Mouse (Mus musculus) liver, embryonic 14.5 days (tissue): ENCODE measurements around the gene Srcin1. TPM values are rescaled to one million over a fixed set of nuclear protein-coding genes. Genes with fewer than 3 reads are reported as not detected.

Experiments used
- ATAC-seq: fragments of 200-750 bp; cut with Nextera tagmentation; 2 replicates; pipeline ENCODE4 v1.8.0; 2017; ENCODE audit warnings: moderate number of reproducible peaks, mild to moderate bottlenecking, moderate library complexity; ENCODE audit not compliant: insufficient read depth
- DNase-seq, 3 experiments: peaks; one replicate each; pipeline ENCODE4 v3.0.0-alpha.2; 2012 to 2013; ENCODE audit warnings: low read depth in 3 of 3, low spot score in 3 of 3
- H3K27ac ChIP-seq: fragments of 300-500 bp; sonication (generic); 2 replicates; pipeline ENCODE4 v1.5.1; 2014; ENCODE audit warnings: moderate library complexity, mild to moderate bottlenecking, control low read depth, inconsistent platforms
- H3K27me3 ChIP-seq: fragments of 300-500 bp; sonication (generic); 2 replicates; pipeline ENCODE4 v1.6.1; 2014; ENCODE audit warnings: mild to moderate bottlenecking, low read length, moderate library complexity; ENCODE audit not compliant: control insufficient read depth, insufficient read depth
- H3K36me3 ChIP-seq: fragments of 300-500 bp; sonication (generic); replicated peaks from 2 replicates; pipeline ENCODE4 v1.6.1; 2014; ENCODE audit warnings: low read depth; ENCODE audit not compliant: control insufficient read depth, insufficient read depth
- H3K4me1 ChIP-seq, 2 experiments: fragments of 200-500 bp in 1 of 2; fragments of 300-500 bp in 1 of 2; sonication (generic) in 1 of 2; replicated peaks; 2 replicates each; pipeline ENCODE4 v1.6.1; 2012 to 2014; ENCODE audit warnings: antibody characterized with exemption in 1 of 2, inconsistent platforms in 1 of 2, low read length in 1 of 2; ENCODE audit not compliant: control insufficient read depth in 2 of 2, insufficient read depth in 2 of 2
- H3K4me2 ChIP-seq: fragments of 300-500 bp; sonication (generic); 2 replicates; pipeline ENCODE4 v1.6.1; 2014; ENCODE audit warnings: low read depth, mild to moderate bottlenecking, control low read depth, moderate library complexity
- H3K4me3 ChIP-seq, 2 experiments: fragments of 200-500 bp in 1 of 2; fragments of 300-500 bp in 1 of 2; sonication (generic) in 1 of 2; 2 replicates each; pipeline ENCODE4 v1.5.1; 2012 to 2014; ENCODE audit warnings: low read depth in 2 of 2, low read length in 2 of 2, mild to moderate bottlenecking in 2 of 2, control low read depth in 1 of 2, inconsistent platforms in 1 of 2, moderate library complexity in 1 of 2; ENCODE audit not compliant: insufficient read depth in 1 of 2
- H3K9ac ChIP-seq: fragments of 300-500 bp; sonication (generic); replicated peaks from 2 replicates; pipeline ENCODE4 v1.6.1; 2014; ENCODE audit warnings: mild to moderate bottlenecking, control low read depth, moderate library complexity
- H3K9me3 ChIP-seq: fragments of 300-500 bp; sonication (generic); 2 replicates; pipeline ENCODE4 v1.6.1; 2016; ENCODE audit warnings: low read length, mixed read lengths; ENCODE audit not compliant: control insufficient read depth
- CTCF ChIP-seq: IDR thresholded peaks from 2 replicates; pipeline ENCODE4 v1.5.1; 2016; ENCODE audit warnings: antibody characterized with exemption, low read depth, control low read depth
- EP300 ChIP-seq: IDR thresholded peaks from 2 replicates; pipeline ENCODE4 v1.6.1; 2016; ENCODE audit warnings: antibody characterized with exemption, low read depth
- WGBS: fragments of 180-500 bp; shearing (Covaris S2); extraction: QIAGEN DNeasy Blood & Tissue Kit; methylation state at CpG from one replicate; pipeline ENCODE4 v1.1.7; 2014; ENCODE audit not compliant: insufficient replicate concordance; 5-methylcytosine and 5-hydroxymethylcytosine counted together
- polyA plus RNA-seq, 2 experiments: library from polyadenylated mRNA; depleted of rRNA in 1 of 2; stranded (reverse) in 1 of 2; unstranded in 1 of 2; fragments of >200 nt; fragmentation: Nextera tagmentation in 1 of 2; extraction: Ambion mirVana in 1 of 2; gene quantifications; 2 replicates each; pipeline versions ENCODE4 v1.2.1 to v1.2.3; 2012 to 2014

Gene Srcin1
- polyA plus RNA-seq (2012; rRNA removed) (0.04 and 0.06 TPM in 2 replicates), polyA plus RNA-seq (2014; fragmentation: Nextera tagmentation; extraction: Ambion mirVana) (not detected in 2 replicates)

DNA sequence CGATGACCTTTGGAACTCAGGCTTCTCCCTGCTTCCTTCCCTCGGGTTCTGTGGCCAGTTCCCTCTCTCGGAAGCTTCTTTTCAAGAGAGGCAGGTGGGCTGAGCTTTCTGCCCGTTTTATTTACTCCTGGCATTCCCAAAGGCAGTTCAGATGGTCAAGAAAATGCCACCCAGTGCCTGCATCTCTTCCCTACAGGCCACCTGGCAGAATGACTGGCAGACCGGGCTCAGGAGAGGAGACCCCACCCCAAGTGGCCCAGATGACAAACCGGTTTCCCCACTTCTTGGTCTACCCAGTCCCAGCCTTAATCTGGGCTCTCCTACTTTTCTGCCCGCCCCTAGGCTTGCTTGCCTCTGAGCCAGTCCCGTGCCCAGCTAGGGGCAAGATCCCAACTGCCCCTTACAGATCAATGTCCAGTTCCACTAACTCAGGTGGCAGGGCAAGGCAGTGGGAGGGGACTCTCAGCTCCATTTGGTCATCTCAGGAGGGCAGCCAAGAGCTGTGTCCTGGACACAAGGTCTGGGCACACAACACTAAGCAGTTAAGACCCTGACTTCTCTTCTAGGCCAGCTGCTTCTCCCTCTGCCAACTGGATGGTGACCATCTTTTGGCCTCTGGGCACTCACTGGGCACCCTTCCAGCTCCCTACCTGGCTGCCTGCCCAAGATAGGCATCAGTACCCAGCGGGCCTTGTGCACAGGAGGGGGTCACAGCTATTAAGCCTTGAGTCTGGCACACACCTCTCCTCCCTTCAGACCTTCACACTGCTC, at the start of gene Srcin1:
Gene Srcin1, minus strand, starts transcription at position 51 of the 771 bp plus-strand sequence.
- ATAC-seq: no peak
- Histone ChIP-seq H3K9ac (no peak within 1 kb of the TSS), H3K27ac (no peak within 1 kb of the TSS), H3K9me3 (no peaks in the 10 kb centered on the region), H3K27me3 (peaks cover 48% of the 10 kb centered on the region), H3K4me3 (peak within 1 kb of the TSS; percentile 26 to 54; a peak in 3 of 4 replicates), H3K4me1 (no peaks in the 10 kb centered on the region), H3K4me2 (peak within 1 kb of the TSS; percentile 65), H3K36me3 (no peaks in the 10 kb centered on the region)
- 25% methylated on average over 9 of the region's 9 CpGs for WGBS
- TF ChIP-seq CTCF (no peak), EP300 (no peak)
- DNase-seq: no peak

GRCm38 (mm10) chr11:97625551-97625950, 49.6 kb upstream of the Srcin1 start:
- H3K4me2 ChIP-seq: no peak overlapping the region
- H3K9ac ChIP-seq: no peak overlapping the region
- 19% methylated on average over 5 of the region's 5 CpGs for WGBS
- peaks cover 73% of the 10 kb centered on the region for H3K27me3 ChIP-seq
- H3K36me3 ChIP-seq: no peaks in the 10 kb centered on the region
- ATAC-seq (no peak), DNase-seq (no peak)
- no peak overlapping the region for H3K4me3 ChIP-seq
- no peaks in the 10 kb centered on the region for H3K9me3 ChIP-seq
- H3K4me1 ChIP-seq: no peaks in the 10 kb centered on the region
- H3K27ac ChIP-seq: no peak overlapping the region
- TF ChIP-seq EP300 (no peak), CTCF (no peak)

GRCm38 (mm10) chr11:97623166-97623565, 47.2 kb upstream of the Srcin1 start:
- Histone ChIP-seq H3K4me3 (no peak overlapping the region), H3K27me3 (peaks cover 50% of the 10 kb centered on the region), H3K9me3 (no peaks in the 10 kb centered on the region), H3K27ac (no peak overlapping the region), H3K36me3 (no peaks in the 10 kb centered on the region), H3K4me2 (no peak overlapping the region), H3K4me1 (peaks cover 0 to 2% of the 10 kb centered on the region in 2 experiments; a peak in 2 of 4 replicates), H3K9ac (no peak overlapping the region)
- DNase-seq (no peak), ATAC-seq (no peak)
- 34% methylated on average over 9 of the region's 9 CpGs for WGBS
- TF ChIP-seq CTCF (no peak), EP300 (no peak)

DNA sequence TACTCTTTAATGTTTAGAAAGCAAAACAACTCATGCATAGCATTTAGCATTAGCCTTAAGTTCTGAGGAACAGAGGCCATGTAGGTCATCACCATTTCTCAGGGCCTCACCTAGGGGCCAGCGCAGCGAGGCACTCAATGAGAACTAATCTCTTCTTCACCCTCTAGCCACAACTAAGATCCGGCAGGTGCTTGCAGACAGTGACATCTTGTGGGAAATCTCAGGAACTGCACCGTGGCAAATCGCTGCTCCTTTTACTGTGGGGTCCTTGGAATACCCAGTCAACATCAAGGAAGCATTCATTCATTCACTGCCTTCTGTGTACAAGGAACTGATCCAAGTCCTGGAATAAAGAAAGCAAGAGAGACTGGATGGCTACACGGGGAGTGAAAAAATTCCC, 46.5 kb upstream of the Srcin1 start:
- 2% methylated on average over 6 of the region's 6 CpGs for WGBS
- peaks cover 42% of the 10 kb centered on the region for H3K27me3 ChIP-seq
- DNase-seq (peak in 1 of 3 experiments; percentile 23), ATAC-seq (no peak)
- no peaks in the 10 kb centered on the region for H3K36me3 ChIP-seq
- peaks cover 0 to 3% of the 10 kb centered on the region in 2 experiments; a peak in 2 of 4 replicates for H3K4me1 ChIP-seq
- H3K4me2 ChIP-seq: no peak overlapping the region
- TF ChIP-seq EP300: no peak
- peak; percentile 89 for TF ChIP-seq CTCF
- H3K4me3 ChIP-seq: no peak overlapping the region
- no peak overlapping the region for H3K9ac ChIP-seq
- H3K9me3 ChIP-seq: no peaks in the 10 kb centered on the region
- no peak overlapping the region for H3K27ac ChIP-seq

GRCm38 (mm10) chr11:97619391-97619795, 43.4 kb upstream of the Srcin1 start:
- WGBS: 51% methylated on average over 5 of the region's 5 CpGs
- Histone ChIP-seq H3K27me3 (peaks cover 13% of the 10 kb centered on the region), H3K4me2 (no peak overlapping the region), H3K4me1 (peaks cover 0 to 3% of the 10 kb centered on the region in 2 experiments; a peak in 2 of 4 replicates), H3K27ac (no peak overlapping the region), H3K36me3 (no peaks in the 10 kb centered on the region), H3K9me3 (no peaks in the 10 kb centered on the region), H3K9ac (no peak overlapping the region), H3K4me3 (no peak overlapping the region)
- ATAC-seq: no peak
- TF ChIP-seq EP300 (no peak), CTCF (peak; percentile 39)
- no peak for DNase-seq
